Mouse (Mus musculus) neutrophil, adult 5-6 weeks (primary cell): ENCODE results near the gene Dhx37. TPM values are rescaled to one million over a fixed set of nuclear protein-coding genes. Genes with fewer than 3 reads are reported as not detected.
"Not testable (repeated sequence)": the region's sequence is repeated elsewhere in the genome, so short reads cannot be mapped to it uniquely, and the experiment has no call there.

Experiments
- ATAC-seq: fragments of 151-379, 151-347 bp; 2 replicates; pipeline ENCODE4 v1.8.0; 2017; ENCODE audit warnings: mild to moderate bottlenecking, moderate TSS enrichment; ENCODE audit not compliant: insufficient number of reproducible peaks, poor library complexity, low FRiP score, severe bottlenecking; ENCODE audit errors: extremely low read depth
- total RNA-seq: library from RNA; stranded (forward); fragments of 200-1000 nt; gene quantifications from 2 replicates; pipeline ENCODE4 v1.2.3, GENCODE M21; 2017

Gene Dhx37
- total RNA-seq, 1 experiment from 2014 or later = 47.8 TPM

DNA sequence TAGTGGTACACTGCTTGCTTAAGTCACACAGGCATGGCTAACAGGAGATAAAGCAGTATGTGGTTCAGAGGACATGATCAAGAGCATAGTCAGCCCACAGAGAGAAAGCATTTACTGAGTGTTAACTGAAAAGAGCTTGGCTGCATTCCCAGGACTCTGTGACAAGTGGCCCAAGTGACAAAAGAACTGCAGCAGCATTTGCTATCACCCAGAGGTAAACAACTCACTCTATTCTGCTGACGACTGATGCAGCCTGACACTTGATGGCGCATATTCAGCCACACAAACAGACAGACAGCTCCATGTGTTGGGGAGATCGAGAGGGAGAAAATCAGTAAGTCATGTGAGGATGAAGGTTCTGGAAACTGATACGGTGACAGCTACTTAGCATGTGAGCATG is 20.2 kb downstream of the Dhx37 start:
- ATAC-seq = no peak

DNA sequence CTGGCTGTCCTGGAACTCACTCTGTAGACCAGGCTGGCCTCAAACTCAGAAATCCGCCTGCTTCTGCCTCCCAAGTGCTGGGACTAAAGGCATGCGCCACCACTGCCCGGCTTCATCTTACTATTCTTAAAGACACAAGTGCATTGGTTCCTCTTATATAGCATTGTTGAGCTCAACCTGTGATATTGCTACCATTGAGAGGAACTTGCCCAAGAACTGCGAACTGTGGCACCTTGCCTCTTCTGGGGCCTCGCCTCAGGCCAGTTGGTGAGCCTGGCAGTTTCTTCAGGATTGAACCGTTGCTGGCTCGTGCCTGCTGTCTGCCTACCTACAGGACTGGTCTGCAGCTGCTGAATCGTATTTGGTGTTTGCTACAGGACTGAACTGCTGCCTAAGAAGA is 21.4 kb downstream of the Dhx37 start:
- ATAC-seq = not testable (repeated sequence)

DNA sequence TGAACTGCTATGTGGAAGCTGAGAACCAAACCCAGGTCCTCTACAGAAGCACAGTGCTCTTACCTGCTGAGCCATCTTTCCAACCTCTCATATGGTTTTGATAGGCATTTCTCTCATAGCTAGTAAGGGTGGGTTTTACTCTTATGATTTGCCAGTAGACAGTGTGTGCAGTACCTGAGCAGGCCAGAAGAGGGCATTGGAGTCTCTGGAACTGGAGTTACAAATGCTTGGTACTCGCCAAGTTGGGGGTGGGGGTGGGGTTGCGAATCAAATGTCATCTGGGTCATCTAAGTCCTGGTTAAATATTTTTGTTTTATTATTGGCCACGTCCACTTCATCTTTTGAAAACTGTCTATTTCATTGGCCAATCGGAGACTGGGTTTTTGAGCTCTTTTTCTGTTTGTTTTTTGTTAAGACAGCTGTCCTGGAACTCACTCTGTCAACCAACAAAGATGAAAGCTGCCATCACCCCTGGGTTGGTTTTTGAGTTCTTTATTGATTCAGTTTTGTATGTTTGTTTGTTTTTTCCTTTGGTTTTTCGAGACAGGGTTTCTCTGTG is 21.9 kb downstream of the Dhx37 start:
- ATAC-seq = peak; percentile 37; the same call in 1 of the 2 replicates

DNA sequence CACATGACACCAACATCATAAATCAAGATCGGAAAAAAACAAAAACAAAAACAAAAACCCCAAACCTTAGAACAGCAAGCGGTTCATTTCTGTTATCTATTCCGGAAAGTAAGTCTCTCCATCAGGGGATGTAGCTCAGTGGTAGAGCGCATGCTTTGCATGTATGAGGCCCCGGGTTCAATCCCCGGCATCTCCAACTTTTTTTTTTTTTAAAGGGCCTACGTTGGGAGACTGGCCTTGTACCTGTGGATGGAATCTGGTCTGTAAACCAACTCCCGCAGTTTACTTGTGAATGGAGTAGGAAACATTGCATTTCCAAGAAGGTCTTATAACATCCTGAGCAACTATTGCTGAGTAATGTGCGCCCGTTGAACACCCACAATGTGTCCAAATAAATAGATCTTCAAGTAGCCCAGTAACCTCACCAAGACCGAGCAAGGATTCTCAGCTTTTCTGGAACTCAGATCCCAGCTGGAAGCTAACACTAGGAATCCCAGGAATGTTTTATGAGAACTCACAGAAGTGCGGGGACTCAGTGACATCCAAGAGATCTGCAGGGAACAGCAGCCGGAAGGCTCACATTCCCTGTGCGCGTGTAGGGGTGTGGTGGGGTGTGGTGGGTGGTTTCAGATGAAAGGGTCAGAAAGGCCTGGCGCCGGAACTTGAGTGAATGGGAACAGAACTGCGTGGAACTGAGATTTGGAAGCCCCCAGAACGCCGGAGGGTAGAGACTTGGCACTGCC is 24.4 kb downstream of the Dhx37 start:
- ATAC-seq = no peak

DNA sequence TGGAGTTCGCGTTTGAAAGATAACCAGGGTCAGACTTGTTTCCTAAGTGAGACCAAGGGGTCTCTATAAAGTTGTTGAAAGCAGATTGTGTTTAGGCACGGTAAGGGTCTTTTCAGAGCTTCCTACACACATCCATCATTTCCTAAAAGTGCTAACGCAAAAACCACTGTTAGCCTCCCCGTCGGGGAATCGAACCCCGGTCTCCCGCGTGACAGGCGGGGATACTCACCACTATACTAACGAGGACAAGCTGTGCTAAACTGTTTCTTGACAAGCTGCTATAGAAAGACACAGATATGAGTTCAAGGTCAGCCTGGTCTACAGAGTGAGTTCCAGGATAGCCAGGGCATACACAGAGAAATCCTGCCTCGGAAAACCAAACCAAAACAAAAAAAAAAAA is 25.1 kb downstream of the Dhx37 start:
- no peak for ATAC-seq

DNA sequence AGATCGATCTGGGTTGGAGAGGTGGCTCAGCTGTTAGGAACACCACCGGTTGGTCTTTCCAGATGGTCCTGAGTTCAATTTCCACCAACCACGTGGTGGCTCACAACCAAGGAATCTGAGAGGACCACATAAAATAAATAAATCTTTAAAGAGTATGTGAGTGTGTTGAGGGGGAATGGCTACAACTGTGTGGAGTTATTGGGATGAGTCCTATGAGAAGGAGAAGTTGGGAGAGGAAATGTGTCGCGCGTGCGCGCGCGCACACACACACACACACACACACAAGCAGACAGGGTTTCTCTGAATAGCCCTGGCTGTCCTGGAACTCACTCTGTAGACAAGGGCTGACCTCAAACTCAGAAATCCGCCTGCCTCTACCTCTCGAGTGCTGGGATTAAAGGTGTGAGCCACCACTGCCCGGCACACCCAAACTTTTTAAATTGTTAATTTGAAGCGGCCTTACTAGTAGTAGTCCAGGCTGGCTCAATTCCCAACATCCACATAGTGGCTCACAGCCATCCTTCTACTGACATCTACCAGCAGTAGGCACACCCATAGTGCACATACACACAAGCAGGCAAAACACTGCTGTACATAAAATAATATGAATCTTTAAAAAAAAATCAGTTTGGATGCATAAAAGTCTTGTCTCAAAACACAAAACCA is 25.9 kb downstream of the Dhx37 start:
- no peak for ATAC-seq

DNA sequence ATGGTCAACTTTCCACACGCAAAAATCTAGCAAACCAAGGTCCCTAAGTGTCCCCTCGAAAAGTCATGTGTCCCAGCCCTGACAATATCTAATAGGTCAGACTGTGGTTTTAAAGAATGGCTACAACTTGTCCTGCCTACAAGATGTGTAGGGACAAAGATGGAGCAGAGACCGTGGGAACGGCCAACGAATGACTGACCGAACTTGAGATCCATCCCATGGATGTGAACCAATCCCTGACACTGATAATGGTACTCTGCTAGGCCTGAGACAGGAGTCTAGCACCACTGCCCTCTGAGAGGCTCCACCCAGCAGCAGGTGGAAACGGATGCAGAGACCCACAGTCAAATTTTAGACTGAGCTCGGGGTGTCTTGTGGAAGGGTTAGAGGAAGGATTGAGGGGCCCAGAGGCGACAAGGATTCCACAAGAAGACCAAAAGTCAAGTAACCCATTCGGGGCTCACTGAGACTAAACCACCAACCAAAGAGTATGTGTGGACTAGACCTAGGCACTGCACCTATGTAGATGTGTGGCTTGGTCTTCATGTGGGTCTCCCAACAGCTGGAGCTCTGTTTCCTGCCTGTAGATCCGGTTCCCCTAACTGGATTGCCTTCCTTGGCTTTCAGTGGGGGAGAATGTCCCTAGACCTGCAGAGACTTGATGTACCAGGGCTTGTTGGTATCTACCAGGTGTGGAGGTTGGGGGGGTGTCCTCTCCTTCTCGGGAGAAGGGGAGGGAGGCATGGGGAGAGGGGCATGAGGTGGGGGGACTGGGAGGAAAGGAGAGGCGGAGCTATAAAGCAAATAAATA is 26.7 kb downstream of the Dhx37 start:
- no peak for ATAC-seq

DNA sequence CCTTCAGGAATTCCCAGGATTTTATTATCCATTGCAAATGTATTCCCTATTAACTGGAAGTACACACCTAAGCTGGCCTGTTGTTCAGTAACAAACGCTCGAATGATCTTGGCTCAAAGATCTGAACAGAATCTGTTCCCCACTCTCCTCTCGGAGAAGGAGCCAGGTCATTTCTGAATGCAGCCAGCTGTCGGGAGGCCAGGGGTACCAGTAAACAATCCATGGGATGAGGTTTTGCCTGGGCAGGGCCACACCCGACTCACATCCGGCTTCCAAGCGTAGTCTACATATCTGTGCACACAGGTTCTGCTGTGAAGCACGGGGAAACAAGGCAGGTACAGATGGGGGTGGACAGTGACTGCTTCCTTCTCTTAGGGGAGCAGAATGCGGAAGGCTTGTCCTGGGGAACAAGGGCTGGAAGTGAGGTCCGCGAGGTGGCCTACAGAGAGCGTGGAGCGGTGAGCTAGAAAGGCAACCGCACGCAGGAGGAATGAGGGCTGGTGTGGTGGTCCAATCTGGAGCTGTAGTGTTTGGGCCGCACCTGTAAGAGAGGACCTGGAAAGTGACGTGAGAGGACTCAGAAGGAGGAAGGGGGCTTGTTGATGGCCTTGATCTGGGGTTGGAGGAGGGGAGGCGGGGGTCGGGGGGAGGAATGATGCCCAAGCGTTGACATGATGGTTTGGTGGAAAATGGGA is 27.5 kb downstream of the Dhx37 start:
- ATAC-seq = peak; percentile 42; the same call in 1 of the 2 replicates

DNA sequence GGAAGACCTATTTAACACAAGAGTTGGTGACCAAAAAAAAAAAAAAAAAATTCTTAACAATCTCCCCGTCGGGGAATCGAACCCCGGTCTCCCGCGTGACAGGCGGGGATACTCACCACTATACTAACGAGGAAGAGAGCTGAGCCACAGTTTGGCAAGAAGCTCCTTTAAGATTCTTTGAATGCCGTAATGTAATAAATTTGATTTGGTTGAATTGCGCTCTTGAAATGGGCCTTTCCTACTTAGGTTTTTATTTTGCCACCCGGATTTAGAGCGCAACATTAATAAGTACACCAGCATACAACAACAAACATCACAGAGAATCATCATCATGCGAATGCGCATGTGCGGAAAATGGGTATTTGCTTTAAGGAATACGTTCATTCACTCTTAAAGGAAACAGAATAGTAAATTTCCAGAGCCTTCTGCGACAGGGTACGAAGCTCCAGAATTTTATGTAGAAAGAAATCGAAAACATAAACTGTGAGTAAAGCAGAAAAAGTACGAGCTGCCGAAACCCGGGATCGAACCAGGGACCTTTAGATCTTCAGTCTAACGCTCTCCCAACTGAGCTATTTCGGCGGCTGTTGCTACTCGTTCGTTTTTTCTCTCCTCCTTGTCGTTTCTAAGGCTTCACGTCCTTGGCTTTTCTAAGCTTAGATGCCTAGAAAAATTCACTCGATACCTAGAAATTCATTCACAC is 28.2 kb downstream of the Dhx37 start:
- peak; percentile 22; the same call in 1 of the 2 replicates for ATAC-seq

DNA sequence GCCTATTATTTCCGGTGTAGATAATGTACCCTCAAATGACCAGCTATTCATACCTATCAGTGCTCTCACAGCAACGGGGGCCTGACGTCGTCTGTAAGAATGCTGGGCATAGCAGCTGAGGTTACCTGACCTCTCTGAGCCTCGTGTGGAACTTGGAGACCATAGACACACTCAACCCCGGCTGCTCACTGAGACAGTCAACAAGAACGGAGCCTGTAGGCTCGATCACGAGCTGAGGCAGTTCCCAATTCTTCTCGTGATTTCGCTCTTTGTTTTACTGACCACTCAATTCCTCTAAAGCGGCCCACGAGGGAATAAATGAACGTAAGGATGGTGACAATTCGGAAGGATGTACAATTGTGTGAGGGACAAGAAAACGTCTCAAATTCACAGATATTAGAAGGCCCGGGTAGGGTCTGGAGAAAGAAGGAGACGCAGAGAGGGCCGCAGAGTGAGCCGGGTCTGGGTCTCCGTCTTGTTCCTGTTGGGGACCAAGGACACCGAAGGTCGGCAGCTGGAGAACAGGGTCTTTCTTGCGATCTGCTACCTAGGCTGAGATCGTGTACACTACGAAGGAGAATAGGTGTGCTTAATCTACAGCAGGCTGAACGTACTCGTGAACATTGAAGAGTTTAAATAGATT is 28.9 kb downstream of the Dhx37 start:
- ATAC-seq = no peak

DNA sequence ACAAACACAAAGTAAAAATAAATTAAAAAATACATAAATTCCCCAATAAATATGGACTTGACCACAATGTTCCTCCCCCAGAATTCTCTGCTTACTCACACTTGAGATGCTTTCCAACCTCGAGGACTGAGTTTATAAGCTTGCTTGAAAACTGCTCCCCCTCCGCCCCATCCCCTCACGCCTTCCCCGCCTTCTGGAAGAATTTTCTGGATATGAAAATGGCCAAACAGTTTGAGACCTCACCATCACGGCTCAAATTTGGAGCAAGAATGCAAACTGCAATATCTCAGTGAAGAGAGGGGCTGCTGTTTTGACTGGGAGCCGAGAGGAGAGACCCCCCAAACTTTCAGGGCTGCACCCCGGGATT is 29.4 kb downstream of the Dhx37 start:
- no peak for ATAC-seq

DNA sequence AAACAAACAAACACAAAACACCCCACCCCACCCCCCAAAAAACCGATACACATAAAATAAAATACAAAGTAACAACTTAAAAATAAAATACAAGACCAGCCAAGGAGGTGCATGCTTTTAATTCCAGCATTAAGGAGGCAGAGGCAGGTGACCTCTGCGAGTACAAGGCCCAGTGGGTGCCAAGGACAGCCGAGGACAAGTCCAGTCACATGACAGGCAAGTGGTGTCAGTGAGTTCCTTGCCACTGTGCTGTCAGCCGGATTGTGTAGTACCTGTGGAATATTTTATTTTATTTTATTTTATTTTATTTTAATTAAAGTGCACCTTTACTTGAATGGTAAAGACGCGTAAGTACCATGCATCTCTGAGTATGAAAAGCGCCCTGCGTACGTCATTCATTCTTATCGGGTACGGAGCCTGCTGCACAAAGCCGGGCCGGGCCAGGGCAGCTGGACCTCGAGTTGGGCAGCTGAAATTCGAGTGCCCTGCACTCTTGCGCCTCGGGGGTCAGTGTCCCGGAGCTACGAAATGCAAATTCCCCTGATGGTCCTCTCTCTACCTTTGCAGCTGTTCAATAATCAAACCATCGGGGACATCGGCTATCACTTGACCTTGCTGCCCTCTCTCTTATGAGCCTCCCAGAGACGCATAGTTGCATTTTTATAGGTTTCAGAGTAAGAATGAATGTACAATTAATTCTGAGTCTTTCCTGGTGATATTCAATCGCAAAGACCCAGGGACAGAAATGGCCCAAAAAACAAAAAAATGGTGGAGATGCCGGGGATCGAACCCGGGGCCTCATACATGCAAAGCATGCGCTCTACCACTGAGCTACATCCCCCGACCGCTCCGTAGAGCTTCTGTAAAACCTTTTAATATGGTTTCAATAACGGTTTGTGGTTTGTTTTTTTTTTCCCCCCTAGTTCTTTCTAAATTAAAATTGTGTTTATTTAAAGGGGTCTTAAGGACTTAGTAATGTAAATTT is 30.1 kb downstream of the Dhx37 start:
- no peak for ATAC-seq

DNA sequence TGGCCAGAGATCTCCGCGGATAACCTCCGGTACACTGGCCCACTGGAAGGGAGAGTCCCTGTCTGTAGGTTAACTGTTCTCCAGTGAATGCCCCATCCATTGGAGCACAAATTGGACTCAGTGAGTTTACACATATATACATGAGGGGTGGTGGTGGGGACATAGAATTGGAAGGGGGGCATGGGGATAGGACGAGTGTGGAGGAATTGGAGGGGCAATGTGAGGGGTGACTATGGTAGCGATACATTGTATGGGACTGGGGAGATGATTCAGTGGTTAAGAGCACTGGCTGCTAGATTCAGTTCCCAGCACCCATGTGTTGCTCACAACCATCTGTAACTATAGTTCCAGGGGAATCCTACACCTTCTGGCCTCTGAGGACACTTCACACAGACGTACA is 30.9 kb downstream of the Dhx37 start:
- no peak for ATAC-seq

DNA sequence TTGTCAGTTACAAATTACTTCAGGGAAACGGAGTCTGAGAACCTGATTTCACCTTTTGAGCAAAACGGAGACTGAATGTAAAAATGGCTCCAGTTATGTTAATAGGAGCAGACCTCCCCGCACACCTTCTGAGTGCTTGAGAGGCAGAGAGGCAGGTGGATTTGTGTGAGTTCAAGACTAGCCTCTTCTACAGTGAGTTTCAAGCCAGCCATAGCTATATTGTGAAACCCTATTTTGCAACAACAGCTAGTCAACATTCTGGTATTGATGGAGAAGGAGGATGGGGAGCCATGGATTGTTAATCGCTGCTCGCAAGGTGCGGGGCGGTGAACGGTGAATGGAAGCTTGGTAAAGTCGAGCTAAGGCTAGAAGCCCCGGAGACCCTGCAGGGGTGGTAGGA is 31.4 kb downstream of the Dhx37 start:
- ATAC-seq = no peak

DNA sequence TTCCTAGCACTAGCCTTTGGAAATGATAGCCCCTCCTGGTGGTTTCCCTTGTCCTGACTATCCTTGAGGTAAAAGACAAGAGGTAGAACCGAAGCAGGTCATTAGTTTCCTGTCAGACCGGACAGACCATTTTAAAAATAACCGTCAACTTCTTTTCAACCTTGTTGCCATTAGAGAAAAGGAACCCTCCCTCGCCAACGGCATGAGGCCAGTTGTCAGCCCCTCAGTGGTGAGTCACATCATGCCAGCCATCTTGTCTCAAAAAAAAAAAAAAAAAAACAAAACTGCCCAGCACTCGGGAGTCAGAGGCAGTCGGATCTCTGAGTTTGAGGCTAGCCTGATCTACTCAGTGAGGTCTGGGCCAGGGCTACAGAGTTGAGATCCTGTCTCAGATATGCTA is 33.0 kb downstream of the Dhx37 start:
- ATAC-seq = no peak

DNA sequence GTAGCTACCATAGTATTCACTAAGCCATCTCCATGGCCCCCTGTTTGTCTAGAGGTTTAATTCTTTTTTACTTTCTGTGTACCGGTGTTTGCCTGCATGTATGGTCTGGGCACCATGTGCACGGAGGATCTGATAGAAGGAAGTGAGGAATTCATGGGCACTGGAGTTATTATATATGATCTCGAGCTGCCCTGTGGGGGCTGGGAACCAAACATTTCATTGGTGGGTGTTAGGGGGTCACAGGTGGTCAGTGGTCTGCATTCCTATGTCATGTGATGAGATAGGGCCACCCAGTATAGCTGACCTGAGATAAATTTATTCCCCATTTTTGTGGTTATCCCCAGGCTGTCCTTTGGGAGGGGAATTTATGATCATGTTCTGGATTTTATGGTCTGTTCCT is 38.9 kb downstream of the Dhx37 start:
- no peak for ATAC-seq
